ENCODE assay signal across 8 mouse cellular contexts in the genomic region with DNA sequence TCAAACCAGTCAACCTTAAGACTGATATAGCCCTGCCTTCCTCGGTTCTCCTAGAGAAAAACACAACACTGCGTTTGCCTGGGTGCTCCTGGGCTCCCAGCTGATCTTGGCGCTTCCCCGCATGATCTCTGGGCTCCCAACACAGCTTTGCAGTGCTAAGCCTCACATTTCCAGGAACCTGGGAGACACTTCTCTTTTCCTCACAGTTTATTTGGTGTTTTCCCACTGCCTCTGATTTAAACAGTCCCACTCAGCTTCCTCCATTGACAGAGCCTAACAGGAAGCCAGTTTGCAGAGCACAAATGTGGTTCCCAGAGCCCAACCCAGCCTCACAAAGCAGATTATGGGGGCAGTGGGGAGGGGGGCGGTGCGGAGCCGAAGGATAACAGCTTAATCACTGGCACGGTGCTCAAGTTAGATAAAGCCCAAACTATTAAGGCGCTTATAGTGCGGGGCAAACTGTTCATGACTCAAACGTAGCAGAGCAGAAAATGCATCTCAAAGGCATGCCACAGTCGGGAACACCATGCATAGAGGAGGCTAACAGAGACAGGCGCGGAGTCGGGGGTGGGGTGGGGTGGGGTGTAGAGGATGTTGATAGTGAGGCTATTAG. TPM values are rescaled to one million over a fixed set of nuclear protein-coding genes. Genes with fewer than 3 reads are reported as not detected.
A peak's percentile ranks its signal among the peaks of the same experiment; 100 is the strongest.
DNase-seq lines count a peak whose midpoint lies in the region; ATAC-seq and TF ChIP-seq lines count a peak whose summit lies in the region.
"Had no signal": no experiment of that assay in that cellular context is flagged by ENCODE, and none has a peak within 500 bp of the region (broad histone marks: within the 10 kb centered on the region; RNA-seq: fewer than 3 reads in every experiment).

No protein-coding gene starts in this region.

- DNase-seq in kidney, postnatal 25 days = no peak
- no peak for DNase-seq in embryonic facial prominence, embryonic 14.5 days (ENCODE audit: low spot score)
- DNase-seq in limb, embryonic 14.5 days (ENCODE audit: low spot score) = no peak
- DNase-seq in retina, postnatal 7 days (ENCODE audit: low read depth, low spot score) = peak; percentile 66
- no peak for DNase-seq in thymus, postnatal 0 days (ENCODE audit: low spot score)
- DNase-seq in urinary bladder, postnatal 25 days (ENCODE audit: low spot score) = no peak
- DNase-seq: kidney, adult 9 months had no signal

- no peak for TF ChIP-seq POLR2A in limb, embryonic 14.5 days (IDR thresholded peaks at IDR 0.05; ENCODE audit: borderline replicate concordance, extremely low read depth, insufficient read depth, insufficient read length)

- 0 out of 2 replicates have a peak, but pooled peaks cover 6% of the 10 kb centered on the region for H3K27me3 ChIP-seq in kidney, embryonic 16.5 days (ENCODE audit: insufficient read depth, low read length)
- no peaks in the 10 kb centered on the region for H3K27me3 ChIP-seq in embryonic facial prominence, embryonic 14.5 days (replicated peaks; ENCODE audit: control insufficient read depth, insufficient read depth, low read length)
- H3K27me3 ChIP-seq in limb, embryonic 14.5 days (ENCODE audit: control insufficient read depth, insufficient read depth, low read length) = no peaks in the 10 kb centered on the region

- ATAC-seq in kidney, embryonic 16.5 days (ENCODE audit: low FRiP score, low TSS enrichment) = no peak
- ATAC-seq in embryonic facial prominence, embryonic 14.5 days (ENCODE audit: low read depth) = no peak
- no peak for ATAC-seq in limb, embryonic 14.5 days (ENCODE audit: low FRiP score, low read depth)

- H3K9me3 ChIP-seq in kidney, embryonic 16.5 days (ENCODE audit: low read length) = peaks cover 8% of the 10 kb centered on the region
- no peaks in the 10 kb centered on the region for H3K9me3 ChIP-seq in embryonic facial prominence, embryonic 14.5 days (ENCODE audit: control insufficient read depth, low read length)
- H3K9me3 ChIP-seq in limb, embryonic 14.5 days (ENCODE audit: control insufficient read depth, low read length) = no peaks in the 10 kb centered on the region

- peak overlapping the region; percentile 35 for H3K4me2 ChIP-seq in kidney, embryonic 16.5 days (replicated peaks; ENCODE audit: low read depth, low read length)
- H3K4me2 ChIP-seq in embryonic facial prominence, embryonic 14.5 days (ENCODE audit: low read depth, low read length) = peak overlapping the region; percentile 26; the same call in 1 of the 2 replicates
- peak overlapping the region; percentile 20; the same call in 1 of the 2 replicates for H3K4me2 ChIP-seq in limb, embryonic 14.5 days (replicated peaks; ENCODE audit: low read depth, low read length, severe bottlenecking)

- 0 out of 2 replicates have a peak overlapping the region, but pooled peaks have one; percentile 4 for H3K9ac ChIP-seq in kidney, embryonic 16.5 days (replicated peaks; ENCODE audit: low read length)
- H3K9ac ChIP-seq in embryonic facial prominence, embryonic 14.5 days (ENCODE audit: low read depth, low read length) = no peak overlapping the region
- peak overlapping the region; percentile 7; the same call in 1 of the 2 replicates for H3K9ac ChIP-seq in limb, embryonic 14.5 days (ENCODE audit: low read depth, low read length, severe bottlenecking)

- WGBS in kidney, embryonic 16.5 days = 10% methylated on average over 15 of the region's 15 CpGs
- WGBS in embryonic facial prominence, embryonic 14.5 days = 20% methylated on average over 15 of the region's 15 CpGs
- WGBS in limb, embryonic 14.5 days = 16% methylated on average over 15 of the region's 15 CpGs

- H3K4me1 ChIP-seq in kidney, embryonic 16.5 days (ENCODE audit: insufficient read depth, low read length) = peaks cover 7% of the 10 kb centered on the region; the same call in 1 of the 2 replicates
- H3K4me1 ChIP-seq in embryonic facial prominence, embryonic 14.5 days (ENCODE audit: control insufficient read depth, insufficient read depth, low read length) = peaks cover 4% of the 10 kb centered on the region; the same call in 1 of the 2 replicates
- H3K4me1 ChIP-seq in limb, embryonic 14.5 days (ENCODE audit: control insufficient read depth, insufficient read depth, low read length) = no peaks in the 10 kb centered on the region

- H3K27ac ChIP-seq in kidney, embryonic 16.5 days (ENCODE audit: low read length) = no peak overlapping the region
- no peak overlapping the region for H3K27ac ChIP-seq in embryonic facial prominence, embryonic 14.5 days (replicated peaks; ENCODE audit: low read depth, low read length)
- H3K27ac ChIP-seq in limb, embryonic 14.5 days (replicated peaks; ENCODE audit: low read depth, low read length) = no peak overlapping the region

- no peak overlapping the region for H3K4me3 ChIP-seq in kidney, embryonic 16.5 days (ENCODE audit: low read length)
- H3K4me3 ChIP-seq in embryonic facial prominence, embryonic 14.5 days (ENCODE audit: low read depth, low read length) = no peak overlapping the region
- no peak overlapping the region for H3K4me3 ChIP-seq in limb, embryonic 14.5 days (replicated peaks; ENCODE audit: low read length)

- no peaks in the 10 kb centered on the region for H3K36me3 ChIP-seq in kidney, embryonic 16.5 days (ENCODE audit: insufficient read depth, low read length)
- H3K36me3 ChIP-seq in embryonic facial prominence, embryonic 14.5 days (ENCODE audit: control insufficient read depth, insufficient read depth, low read length) = no peaks in the 10 kb centered on the region
- H3K36me3 ChIP-seq in limb, embryonic 14.5 days (ENCODE audit: control insufficient read depth, insufficient read depth, low read length) = no peaks in the 10 kb centered on the region

RNA-seq across cellular contexts. Expression of gene Hpcal4, which starts 20.6 kb away (rescaled TPM):
- 1.3 and 1.7 TPM in 2 replicates for polyA plus RNA-seq in kidney, embryonic 16.5 days (2015; fragmentation: Nextera tagmentation; extraction: Ambion mirVana)
- polyA plus RNA-seq in embryonic facial prominence, embryonic 14.5 days (2014; fragmentation: Nextera tagmentation; extraction: Ambion mirVana) = 0.50 and 0.81 TPM in 2 replicates
- polyA plus RNA-seq in limb, embryonic 14.5 days (2012; rRNA removed) = 0.12 and 0.34 TPM in 2 replicates
- polyA plus RNA-seq in limb, embryonic 14.5 days (2014; fragmentation: Nextera tagmentation; extraction: Ambion mirVana) = 0.26 and 1.1 TPM in 2 replicates
- 0.30 and 0.41 TPM in 2 replicates for polyA plus RNA-seq in thymus, postnatal 0 days (2015; fragmentation: Nextera tagmentation; extraction: Ambion mirVana)

RNA-seq across cellular contexts. Expression of gene Ppie, which starts 22.7 kb away (rescaled TPM):
- 112 TPM in 2 replicates for polyA plus RNA-seq in kidney, embryonic 16.5 days (2015; fragmentation: Nextera tagmentation; extraction: Ambion mirVana)
- polyA plus RNA-seq in embryonic facial prominence, embryonic 14.5 days (2014; fragmentation: Nextera tagmentation; extraction: Ambion mirVana) = 77.8 and 84.3 TPM in 2 replicates
- 46.0 and 57.6 TPM in 2 replicates for polyA plus RNA-seq in limb, embryonic 14.5 days (2012; rRNA removed)
- polyA plus RNA-seq in limb, embryonic 14.5 days (2014; fragmentation: Nextera tagmentation; extraction: Ambion mirVana) = 93.9 and 96.4 TPM in 2 replicates
- 92.1 and 105 TPM in 2 replicates for polyA plus RNA-seq in thymus, postnatal 0 days (2015; fragmentation: Nextera tagmentation; extraction: Ambion mirVana)

RNA-seq across cellular contexts. Expression of gene Nt5c1a, which starts 38.9 kb away (rescaled TPM):
- polyA plus RNA-seq in kidney, embryonic 16.5 days (2015; fragmentation: Nextera tagmentation; extraction: Ambion mirVana) = 0.25 and 0.28 TPM in 2 replicates
- 0.22 TPM in 1 of 2 replicates, not detected in the other for polyA plus RNA-seq in embryonic facial prominence, embryonic 14.5 days (2014; fragmentation: Nextera tagmentation; extraction: Ambion mirVana)
- polyA plus RNA-seq in limb, embryonic 14.5 days (2012; rRNA removed) = 0.05 TPM in 1 of 2 replicates, not detected in the other
- not detected in 2 replicates for polyA plus RNA-seq in limb, embryonic 14.5 days (2014; fragmentation: Nextera tagmentation; extraction: Ambion mirVana)
- polyA plus RNA-seq in thymus, postnatal 0 days (2015; fragmentation: Nextera tagmentation; extraction: Ambion mirVana) = not detected in 2 replicates

RNA-seq across cellular contexts. Expression of gene Oxct2b, which starts 46.3 kb away (rescaled TPM):
- 0.12 TPM in 1 of 2 replicates, not detected in the other for polyA plus RNA-seq in kidney, embryonic 16.5 days (2015; fragmentation: Nextera tagmentation; extraction: Ambion mirVana)
- not detected in 2 replicates for polyA plus RNA-seq in embryonic facial prominence, embryonic 14.5 days (2014; fragmentation: Nextera tagmentation; extraction: Ambion mirVana)
- polyA plus RNA-seq in limb, embryonic 14.5 days (2012; rRNA removed) = 0.35 and 0.41 TPM in 2 replicates
- polyA plus RNA-seq in limb, embryonic 14.5 days (2014; fragmentation: Nextera tagmentation; extraction: Ambion mirVana) = 0.33 TPM in 1 of 2 replicates, not detected in the other
- polyA plus RNA-seq in thymus, postnatal 0 days (2015; fragmentation: Nextera tagmentation; extraction: Ambion mirVana) = 0.09 TPM in 1 of 2 replicates, not detected in the other

RNA-seq across cellular contexts. Expression of gene Bmp8b, which starts 57.4 kb away (rescaled TPM):
- 0.17 and 0.26 TPM in 2 replicates for polyA plus RNA-seq in kidney, embryonic 16.5 days (2015; fragmentation: Nextera tagmentation; extraction: Ambion mirVana)
- 0.90 and 1.1 TPM in 2 replicates for polyA plus RNA-seq in embryonic facial prominence, embryonic 14.5 days (2014; fragmentation: Nextera tagmentation; extraction: Ambion mirVana)
- polyA plus RNA-seq in limb, embryonic 14.5 days (2012; rRNA removed) = 1.5 and 1.9 TPM in 2 replicates
- polyA plus RNA-seq in limb, embryonic 14.5 days (2014; fragmentation: Nextera tagmentation; extraction: Ambion mirVana) = 0.93 and 1.3 TPM in 2 replicates
- polyA plus RNA-seq in thymus, postnatal 0 days (2015; fragmentation: Nextera tagmentation; extraction: Ambion mirVana) = 0.12 and 0.17 TPM in 2 replicates
